Mouse (Mus musculus): ENCODE measurements at regions not wholly inside any gene's neighbourhood (a gene's known extent, or its start where the extent isn't known, plus 50 kb on each side); places are given as distances from the start of the nearest gene placed in this dataset.
A peak's percentile ranks its signal among the peaks of the same experiment; 100 is the strongest.

- WGBS = 40% methylated on average over 5 of the region's 5 CpGs
- H3K27ac ChIP-seq = peak overlapping the region; percentile 60
- ATAC-seq (ENCODE audit: insufficient number of reproducible peaks, insufficient read depth, low FRiP score, low TSS enrichment, low read depth) = peak; percentile 92
These were observed 286.9 kb upstream of the Actbl2 start for GRCm38 (mm10) chr13:110967626-110968506.

GRCm38 (mm10) chr13:110968507-110968905 is 286.3 kb upstream of the Actbl2 start:
- H3K4me1 ChIP-seq = peaks cover 18% of the 10 kb centered on the region
- H3K36me3 ChIP-seq = no peaks in the 10 kb centered on the region
- no peaks in the 10 kb centered on the region for H3K27me3 ChIP-seq
- no peaks in the 10 kb centered on the region for H3K9me3 ChIP-seq
- H3K27ac ChIP-seq = no peak overlapping the region
- no peak overlapping the region for H3K9ac ChIP-seq
- ATAC-seq (ENCODE audit: insufficient number of reproducible peaks, insufficient read depth, low FRiP score, low TSS enrichment, low read depth) = 0 out of 2 replicates have a peak, but pooled peaks have one; percentile 43
- H3K4me3 ChIP-seq = no peak overlapping the region
- WGBS = 44% methylated on average over 7 of the region's 7 CpGs
- H3K4me2 ChIP-seq = no peak overlapping the region

More at GRCm38 (mm10) chr13:110967626-110968506, 286.9 kb upstream of the Actbl2 start:
- Histone ChIP-seq H3K36me3 (no peaks in the 10 kb centered on the region), H3K9ac (no peak overlapping the region), H3K9me3 (no peaks in the 10 kb centered on the region), H3K27me3 (no peaks in the 10 kb centered on the region), H3K4me3 (no peak overlapping the region), H3K4me2 (no peak overlapping the region), H3K4me1 (peaks cover 18% of the 10 kb centered on the region)

DNA sequence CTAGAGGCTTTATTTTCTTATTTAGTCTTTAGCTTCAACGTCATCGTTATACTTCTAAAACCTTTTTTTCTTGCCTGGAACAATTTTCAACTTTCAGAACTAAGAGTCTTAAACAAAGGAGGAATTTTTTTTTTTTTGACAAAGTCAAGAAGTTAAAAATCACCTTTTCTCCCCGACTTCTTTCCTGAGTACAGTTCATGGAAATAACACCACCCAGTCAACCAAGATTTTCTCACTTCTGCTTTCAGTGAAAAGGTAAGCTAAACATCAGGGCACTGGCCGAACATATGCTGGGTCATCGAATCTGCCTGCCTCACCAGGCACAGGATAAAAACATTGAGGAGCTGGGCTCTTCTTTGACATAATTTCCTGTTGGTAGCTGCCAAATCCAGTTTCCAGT is 277.4 kb upstream of the Actbl2 start:
- 62% methylated on average over 5 of the region's 5 CpGs for WGBS
- H3K36me3 ChIP-seq = no peaks in the 10 kb centered on the region
- no peak overlapping the region for H3K4me2 ChIP-seq
- no peaks in the 10 kb centered on the region for H3K9me3 ChIP-seq
- ATAC-seq (ENCODE audit: insufficient number of reproducible peaks, insufficient read depth, low FRiP score, low TSS enrichment, low read depth) = no peak
- no peak overlapping the region for H3K9ac ChIP-seq
- H3K4me3 ChIP-seq = no peak overlapping the region
- no peak overlapping the region for H3K27ac ChIP-seq
- H3K27me3 ChIP-seq = no peaks in the 10 kb centered on the region
- H3K4me1 ChIP-seq = no peaks in the 10 kb centered on the region

- Histone ChIP-seq H3K36me3 (no peaks in the 10 kb centered on the region), H3K4me3 (no peak overlapping the region), H3K9me3 (no peaks in the 10 kb centered on the region), H3K9ac (no peak overlapping the region), H3K27me3 (no peaks in the 10 kb centered on the region), H3K27ac (no peak overlapping the region), H3K4me2 (no peak overlapping the region), H3K4me1 (no peaks in the 10 kb centered on the region)
- 91% methylated on average over 3 of the region's 3 CpGs for WGBS
- no peak for ATAC-seq (ENCODE audit: insufficient number of reproducible peaks, insufficient read depth, low FRiP score, low TSS enrichment, low read depth)
These were observed 276.8 kb upstream of the Actbl2 start for GRCm38 (mm10) chr13:110978022-110978421.

- H3K27me3 ChIP-seq = no peaks in the 10 kb centered on the region; the same call in 1 of the 2 replicates
These were observed 264.1 kb upstream of the Actbl2 start for GRCm38 (mm10) chr13:110990677-110991076.

GRCm38 (mm10) chr13:110991121-110991520 is 263.7 kb upstream of the Actbl2 start:
- H3K4me3 ChIP-seq = no peak overlapping the region
- no peaks in the 10 kb centered on the region for H3K36me3 ChIP-seq
- no peak overlapping the region for H3K27ac ChIP-seq
- no peak overlapping the region for H3K9ac ChIP-seq
- H3K27me3 ChIP-seq = no peaks in the 10 kb centered on the region; the same call in 1 of the 2 replicates
- 0 out of 2 replicates have a peak, but pooled peaks cover 7% of the 10 kb centered on the region for H3K4me1 ChIP-seq
- no peaks in the 10 kb centered on the region for H3K9me3 ChIP-seq
- H3K4me2 ChIP-seq = no peak overlapping the region
- 97% methylated on average over 2 of the region's 2 CpGs for WGBS
- ATAC-seq (ENCODE audit: insufficient number of reproducible peaks, insufficient read depth, low FRiP score, low TSS enrichment, low read depth) = no peak

More at GRCm38 (mm10) chr13:110990677-110991076, 264.1 kb upstream of the Actbl2 start:
- no peak for ATAC-seq (ENCODE audit: insufficient number of reproducible peaks, insufficient read depth, low FRiP score, low TSS enrichment, low read depth)
- Histone ChIP-seq H3K4me2 (no peak overlapping the region), H3K9ac (no peak overlapping the region), H3K4me1 (0 out of 2 replicates have a peak, but pooled peaks cover 4% of the 10 kb centered on the region), H3K4me3 (no peak overlapping the region), H3K9me3 (no peaks in the 10 kb centered on the region), H3K27ac (no peak overlapping the region), H3K36me3 (no peaks in the 10 kb centered on the region)
- 65% methylated on average over 2 of the region's 2 CpGs for WGBS

- Histone ChIP-seq H3K9me3 (no peaks in the 10 kb centered on the region), H3K4me1 (0 out of 2 replicates have a peak, but pooled peaks cover 7% of the 10 kb centered on the region), H3K27me3 (no peaks in the 10 kb centered on the region; the same call in 1 of the 2 replicates), H3K9ac (no peak overlapping the region), H3K4me3 (no peak overlapping the region), H3K36me3 (no peaks in the 10 kb centered on the region), H3K27ac (no peak overlapping the region), H3K4me2 (no peak overlapping the region)
- WGBS = 85% methylated on average over 3 of the region's 3 CpGs
- ATAC-seq (ENCODE audit: insufficient number of reproducible peaks, insufficient read depth, low FRiP score, low TSS enrichment, low read depth) = no peak
These were observed 260.2 kb upstream of the Actbl2 start for GRCm38 (mm10) chr13:110994596-110994995.

- Histone ChIP-seq H3K4me3 (no peak overlapping the region), H3K27ac (no peak overlapping the region), H3K9me3 (no peaks in the 10 kb centered on the region; the same call in 1 of the 2 replicates), H3K4me2 (no peak overlapping the region), H3K36me3 (no peaks in the 10 kb centered on the region), H3K27me3 (no peaks in the 10 kb centered on the region), H3K9ac (no peak overlapping the region), H3K4me1 (no peaks in the 10 kb centered on the region)
- ATAC-seq (ENCODE audit: insufficient number of reproducible peaks, insufficient read depth, low FRiP score, low TSS enrichment, low read depth) = no peak
- 72% methylated on average over 4 of the region's 4 CpGs for WGBS
These were observed 252.1 kb upstream of the Actbl2 start for GRCm38 (mm10) chr13:111002670-111003069.

- 71% methylated on average over 4 of the region's 4 CpGs for WGBS
- no peak for ATAC-seq (ENCODE audit: insufficient number of reproducible peaks, insufficient read depth, low FRiP score, low TSS enrichment, low read depth)
- Histone ChIP-seq H3K36me3 (no peaks in the 10 kb centered on the region), H3K27ac (no peak overlapping the region), H3K4me1 (no peaks in the 10 kb centered on the region), H3K9ac (no peak overlapping the region), H3K4me2 (no peak overlapping the region), H3K9me3 (no peaks in the 10 kb centered on the region), H3K4me3 (no peak overlapping the region), H3K27me3 (no peaks in the 10 kb centered on the region)
These were observed 240.7 kb upstream of the Actbl2 start for GRCm38 (mm10) chr13:111014142-111014541.

GRCm38 (mm10) chr13:111030111-111030510 is 224.7 kb upstream of the Actbl2 start:
- Histone ChIP-seq H3K4me1 (peaks cover 3% of the 10 kb centered on the region; the same call in 1 of the 2 replicates), H3K9ac (no peak overlapping the region), H3K27ac (no peak overlapping the region), H3K4me2 (no peak overlapping the region), H3K36me3 (no peaks in the 10 kb centered on the region), H3K4me3 (no peak overlapping the region), H3K9me3 (no peaks in the 10 kb centered on the region), H3K27me3 (no peaks in the 10 kb centered on the region)
- 58% methylated on average over 2 of the region's 2 CpGs for WGBS
- no peak for ATAC-seq (ENCODE audit: insufficient number of reproducible peaks, insufficient read depth, low FRiP score, low TSS enrichment, low read depth)

DNA sequence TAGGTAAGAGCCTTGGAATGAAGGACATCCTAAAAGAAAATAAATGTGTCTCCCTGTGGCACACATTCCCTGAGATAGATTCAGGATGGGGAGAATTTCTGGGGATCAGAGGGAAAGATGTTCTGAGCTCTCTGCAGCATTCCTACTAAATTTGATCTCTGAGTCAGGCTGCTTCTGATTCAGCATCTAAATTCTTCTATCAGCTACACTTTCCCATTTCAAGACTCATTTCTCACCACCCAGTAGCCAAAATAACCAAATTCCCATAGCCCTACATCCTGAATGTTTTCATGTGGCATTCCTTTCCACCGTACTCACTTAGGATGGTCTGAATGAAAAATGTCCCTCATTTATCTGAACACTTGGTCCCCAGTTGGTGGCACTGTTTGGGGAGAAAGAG is 223.2 kb upstream of the Actbl2 start:
- Histone ChIP-seq H3K27me3 (no peaks in the 10 kb centered on the region), H3K36me3 (no peaks in the 10 kb centered on the region), H3K27ac (no peak overlapping the region), H3K4me1 (peaks cover 3% of the 10 kb centered on the region; the same call in 1 of the 2 replicates), H3K9me3 (no peaks in the 10 kb centered on the region), H3K9ac (no peak overlapping the region), H3K4me3 (no peak overlapping the region), H3K4me2 (no peak overlapping the region)
- no peak for ATAC-seq (ENCODE audit: insufficient number of reproducible peaks, insufficient read depth, low FRiP score, low TSS enrichment, low read depth)
- WGBS = 81% methylated on average over 1 of the region's 1 CpGs

- Histone ChIP-seq H3K4me2 (no peak overlapping the region), H3K27me3 (no peaks in the 10 kb centered on the region), H3K4me1 (peaks cover 21% of the 10 kb centered on the region), H3K4me3 (no peak overlapping the region), H3K27ac (no peak overlapping the region), H3K9ac (no peak overlapping the region), H3K36me3 (no peaks in the 10 kb centered on the region), H3K9me3 (no peaks in the 10 kb centered on the region)
- no peak for ATAC-seq (ENCODE audit: insufficient number of reproducible peaks, insufficient read depth, low FRiP score, low TSS enrichment, low read depth)
- WGBS = 50% methylated on average over 2 of the region's 2 CpGs
These were observed 211.2 kb upstream of the Actbl2 start for GRCm38 (mm10) chr13:111043637-111044036.

Data from embryonic facial prominence, embryonic 13.5 days (tissue).